Mouse (Mus musculus): ENCODE results near the gene Chaf1a.
A peak's percentile ranks its signal among the peaks of the same experiment; 100 is the strongest.

The Chaf1a gene

GRCm38 (mm10) chr17:56020400-56021084, 19.7 kb upstream of the Chaf1a start:
- no peak for DNase-seq (ENCODE audit: low read depth, low spot score)

- DNase-seq (ENCODE audit: low read depth, low spot score) = no peak
These were observed 18.9 kb upstream of the Chaf1a start for GRCm38 (mm10) chr17:56021161-56021910.

GRCm38 (mm10) chr17:56022131-56022988, 17.9 kb upstream of the Chaf1a start:
- no peak for DNase-seq (ENCODE audit: low read depth, low spot score)

- DNase-seq (ENCODE audit: low read depth, low spot score) = no peak
These were observed 17.3 kb upstream of the Chaf1a start for GRCm38 (mm10) chr17:56022989-56023290.

- no peak for DNase-seq (ENCODE audit: low read depth, low spot score)
These were observed 16.9 kb upstream of the Chaf1a start for GRCm38 (mm10) chr17:56023386-56023785.

- no peak for DNase-seq (ENCODE audit: low read depth, low spot score)
These were observed 15.8 kb upstream of the Chaf1a start for GRCm38 (mm10) chr17:56024476-56024875.

GRCm38 (mm10) chr17:56024931-56025330, 15.3 kb upstream of the Chaf1a start:
- no peak for DNase-seq (ENCODE audit: low read depth, low spot score)

GRCm38 (mm10) chr17:56026303-56026702, 13.9 kb upstream of the Chaf1a start:
- no peak for DNase-seq (ENCODE audit: low read depth, low spot score)

- no peak for DNase-seq (ENCODE audit: low read depth, low spot score)
These were observed 13.4 kb upstream of the Chaf1a start for GRCm38 (mm10) chr17:56026881-56027280.

GRCm38 (mm10) chr17:56027801-56028441, 12.3 kb upstream of the Chaf1a start:
- DNase-seq (ENCODE audit: low read depth, low spot score) = no peak

- no peak for DNase-seq (ENCODE audit: low read depth, low spot score)
These were observed 9.9 kb upstream of the Chaf1a start for GRCm38 (mm10) chr17:56030238-56030870.

GRCm38 (mm10) chr17:56030919-56031318, 9.3 kb upstream of the Chaf1a start:
- DNase-seq (ENCODE audit: low read depth, low spot score) = no peak

- no peak for DNase-seq (ENCODE audit: low read depth, low spot score)
These were observed 8.8 kb upstream of the Chaf1a start for GRCm38 (mm10) chr17:56031431-56031830.

- DNase-seq (ENCODE audit: low read depth, low spot score) = no peak
These were observed 8.0 kb upstream of the Chaf1a start for GRCm38 (mm10) chr17:56032127-56032733.

- no peak for DNase-seq (ENCODE audit: low read depth, low spot score)
These were observed 7.4 kb upstream of the Chaf1a start for GRCm38 (mm10) chr17:56032831-56033230.

- DNase-seq (ENCODE audit: low read depth, low spot score) = no peak
These were observed 6.1 kb upstream of the Chaf1a start for GRCm38 (mm10) chr17:56034040-56034725.

GRCm38 (mm10) chr17:56034726-56035100, 5.5 kb upstream of the Chaf1a start:
- no peak for DNase-seq (ENCODE audit: low read depth, low spot score)

- DNase-seq (ENCODE audit: low read depth, low spot score) = no peak
These were observed 5.0 kb upstream of the Chaf1a start for GRCm38 (mm10) chr17:56035216-56035615.

- peak; percentile 96 for DNase-seq (ENCODE audit: low read depth, low spot score)
These were observed 3.9 kb upstream of the Chaf1a start, which contains the start of gene Sh3gl1 for GRCm38 (mm10) chr17:56036176-56036900. Sh3gl1 (minus strand) TSS chr17:56036635.

- no peak for DNase-seq (ENCODE audit: low read depth, low spot score)
These were observed 3.3 kb upstream of the Chaf1a start for GRCm38 (mm10) chr17:56036901-56037287.
